Mouse (Mus musculus): ENCODE measurements around the gene Zfp773. TPM values are rescaled to one million over a fixed set of nuclear protein-coding genes. Genes with fewer than 3 reads are reported as not detected.

Gene Zfp773
- polyA plus RNA-seq, 1 experiment from 2014 or later = 7.0 TPM

DNA sequence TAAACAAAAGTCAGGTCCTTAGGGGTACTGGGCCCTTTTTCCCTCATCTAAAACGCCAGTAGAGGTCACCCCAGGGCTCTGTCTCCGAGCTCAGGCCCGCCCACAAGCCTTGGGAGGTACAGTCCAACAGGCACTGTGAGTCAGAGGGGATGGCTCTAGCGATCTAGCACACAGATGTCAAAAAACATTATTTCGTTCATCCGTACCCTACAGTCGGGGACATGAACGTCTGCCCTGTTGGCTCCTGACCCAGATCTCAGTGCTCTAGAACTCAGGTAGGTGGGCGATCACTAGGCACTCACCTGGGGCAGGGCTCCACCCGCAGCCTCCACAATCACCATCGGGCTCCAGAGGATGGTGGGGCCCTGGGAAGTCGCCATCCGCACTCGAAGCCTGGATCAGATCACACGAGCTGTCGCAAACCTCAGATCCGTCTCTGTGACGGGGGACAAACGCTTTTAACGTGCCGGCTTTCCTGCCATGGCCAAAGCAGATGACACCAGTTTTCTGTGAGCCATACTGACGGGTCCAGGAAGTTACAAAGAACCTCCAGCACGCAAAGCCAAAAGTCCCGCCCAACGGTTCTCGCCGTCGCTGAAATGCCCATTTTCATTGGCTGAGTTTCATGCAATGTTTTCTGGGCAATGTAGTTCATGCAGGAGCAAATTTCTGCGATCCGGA, 15.5 kb downstream of the Zfp773 start, which contains the start of gene Zfp954:
TSS of gene Zfp954 (minus strand) at position 568 of the 681 bp plus-strand sequence.
- H3K27ac ChIP-seq (ENCODE audit: low read depth, low read length) = no peak within 1 kb of the TSS
- peak within 1 kb of the TSS; percentile 52 for H3K4me2 ChIP-seq (ENCODE audit: low read depth)
- peak; percentile 87 for DNase-seq (ENCODE audit: low spot score)
- WGBS = under 1% methylated on average over 30 of the region's 30 CpGs
- H3K9ac ChIP-seq (ENCODE audit: low read length) = peak within 1 kb of the TSS; percentile 57
- no peaks in the 10 kb centered on the region for H3K9me3 ChIP-seq (ENCODE audit: control insufficient read depth, low read length)
- 0 out of 2 replicates have a peak, but pooled peaks cover 6% of the 10 kb centered on the region for H3K4me1 ChIP-seq (ENCODE audit: control insufficient read depth, insufficient read depth, low read length)
- H3K4me3 ChIP-seq (ENCODE audit: low read depth, low read length) = peak within 1 kb of the TSS; percentile 49
- peak; percentile 91 for ATAC-seq (ENCODE audit: insufficient read depth, low FRiP score, low TSS enrichment)
- H3K27me3 ChIP-seq (ENCODE audit: control insufficient read depth, insufficient read depth, low read length) = no peaks in the 10 kb centered on the region
- no peaks in the 10 kb centered on the region; the same call in 1 of the 2 replicates for H3K36me3 ChIP-seq (ENCODE audit: control insufficient read depth, insufficient read depth, low read length)

DNA sequence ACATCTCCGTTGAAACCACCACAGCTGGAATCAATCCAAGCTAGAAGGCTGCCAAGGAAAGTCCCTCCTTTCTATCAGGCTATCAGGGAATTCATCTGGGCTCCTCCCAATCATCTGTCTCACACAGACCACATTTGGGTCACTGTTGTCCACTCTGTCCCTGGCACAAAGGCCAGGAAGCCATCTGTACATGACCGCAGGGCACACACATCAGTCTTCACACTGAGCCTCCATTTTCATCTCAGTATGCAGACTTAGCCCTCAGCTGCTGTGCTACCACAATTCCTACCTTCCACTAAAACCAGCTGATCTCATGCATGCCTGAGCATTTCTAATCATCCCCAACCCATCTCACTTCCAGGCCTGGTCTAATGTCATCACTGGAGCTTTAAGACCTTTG, 18.1 kb downstream of the Zfp773 start:
- Histone ChIP-seq H3K36me3 (ENCODE audit: control insufficient read depth, insufficient read depth, low read length) (peaks cover 8% of the 10 kb centered on the region; the same call in 1 of the 2 replicates), H3K27me3 (ENCODE audit: control insufficient read depth, insufficient read depth, low read length) (no peaks in the 10 kb centered on the region), H3K27ac (ENCODE audit: low read depth, low read length) (no peak overlapping the region), H3K9ac (ENCODE audit: low read length) (no peak overlapping the region), H3K4me3 (ENCODE audit: low read depth, low read length) (no peak overlapping the region), H3K4me1 (ENCODE audit: control insufficient read depth, insufficient read depth, low read length) (0 out of 2 replicates have a peak, but pooled peaks cover 6% of the 10 kb centered on the region), H3K4me2 (ENCODE audit: low read depth) (no peak overlapping the region), H3K9me3 (ENCODE audit: control insufficient read depth, low read length) (no peaks in the 10 kb centered on the region)
- ATAC-seq (ENCODE audit: insufficient read depth, low FRiP score, low TSS enrichment) (no peak), DNase-seq (ENCODE audit: low spot score) (no peak)
- WGBS = 93% methylated on average over 2 of the region's 2 CpGs

DNA sequence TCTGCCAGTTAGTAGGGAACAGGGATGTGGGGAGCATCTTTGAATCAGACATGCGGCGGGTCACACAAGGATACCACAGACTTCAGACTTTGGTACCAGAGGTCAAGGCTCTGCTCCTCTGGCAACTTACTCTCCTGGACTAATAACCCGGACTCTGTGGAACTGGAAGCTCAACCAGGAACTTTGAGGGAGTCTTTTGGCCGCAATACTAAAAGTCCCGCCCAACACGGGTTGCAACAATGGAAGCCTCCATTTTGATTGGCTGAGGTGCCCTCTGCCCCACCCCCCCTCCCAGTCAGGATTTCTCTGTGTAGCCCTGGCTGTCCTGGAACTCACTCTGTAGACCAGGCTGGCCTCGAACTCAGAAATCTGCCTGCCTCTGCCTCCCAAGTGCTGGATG, 28.1 kb downstream of the Zfp773 start:
- WGBS = 92% methylated on average over 7 of the region's 7 CpGs

More for the DNA sequence above, 28.1 kb downstream of the Zfp773 start:
- ATAC-seq (ENCODE audit: insufficient read depth, low FRiP score, low TSS enrichment) (no peak), DNase-seq (ENCODE audit: low spot score) (no peak)
- Histone ChIP-seq H3K9ac (ENCODE audit: low read length) (no peak overlapping the region), H3K27ac (ENCODE audit: low read depth, low read length) (no peak overlapping the region), H3K4me2 (ENCODE audit: low read depth) (no peak overlapping the region), H3K27me3 (ENCODE audit: control insufficient read depth, insufficient read depth, low read length) (no peaks in the 10 kb centered on the region), H3K4me3 (ENCODE audit: low read depth, low read length) (no peak overlapping the region), H3K36me3 (ENCODE audit: control insufficient read depth, insufficient read depth, low read length) (no peaks in the 10 kb centered on the region; the same call in 1 of the 2 replicates), H3K9me3 (ENCODE audit: control insufficient read depth, low read length) (0 out of 2 replicates have a peak, but pooled peaks cover 4% of the 10 kb centered on the region), H3K4me1 (ENCODE audit: control insufficient read depth, insufficient read depth, low read length) (no peaks in the 10 kb centered on the region)

Other genes with a start within 250 kb of the Zfp773 start
- gene Aurkc, start 141.5 kb downstream of the Zfp773 start, polyA plus RNA-seq (2014; fragmentation: Nextera tagmentation; extraction: Ambion mirVana) = 0.24 TPM in 1 of 2 replicates, not detected in the other
- gene Zfp954, start 15.3 kb downstream of the Zfp773 start, polyA plus RNA-seq (2014; fragmentation: Nextera tagmentation; extraction: Ambion mirVana) = 17.4 and 18.7 TPM in 2 replicates
- 3.6 and 4.0 TPM in 2 replicates for gene Zfp418, start 34.6 kb upstream of the Zfp773 start, polyA plus RNA-seq (2014; fragmentation: Nextera tagmentation; extraction: Ambion mirVana)
- gene Zfp772, start 73.2 kb upstream of the Zfp773 start, polyA plus RNA-seq (2014; fragmentation: Nextera tagmentation; extraction: Ambion mirVana) = 11.0 and 11.1 TPM in 2 replicates
- gene Vmn2r29, start 110.6 kb upstream of the Zfp773 start, polyA plus RNA-seq (2014; fragmentation: Nextera tagmentation; extraction: Ambion mirVana) = 0.16 and 0.33 TPM in 2 replicates
- gene Gm45844, start 141.5 kb upstream of the Zfp773 start, polyA plus RNA-seq (2014; fragmentation: Nextera tagmentation; extraction: Ambion mirVana) = 1.1 and 2.0 TPM in 2 replicates
- gene Clcn4, start 164.1 kb upstream of the Zfp773 start, polyA plus RNA-seq (2014; fragmentation: Nextera tagmentation; extraction: Ambion mirVana) = 68.7 and 71.9 TPM in 2 replicates
- not detected in 2 replicates for gene Vmn2r30, start 200.9 kb upstream of the Zfp773 start, polyA plus RNA-seq (2014; fragmentation: Nextera tagmentation; extraction: Ambion mirVana)
- not detected in 2 replicates for gene Gm45783, start 237.8 kb upstream of the Zfp773 start, polyA plus RNA-seq (2014; fragmentation: Nextera tagmentation; extraction: Ambion mirVana)

Measured in neural tube, embryonic 11.5 days (tissue).